Mouse (Mus musculus): ENCODE measurements around the gene Wdfy3. TPM values are rescaled to one million over a fixed set of nuclear protein-coding genes. Genes with fewer than 3 reads are reported as not detected.
A peak's percentile ranks its signal among the peaks of the same experiment; 100 is the strongest.
"Not testable (repeated sequence)": the region's sequence is repeated elsewhere in the genome, so short reads cannot be mapped to it uniquely, and the experiment has no call there.

The Wdfy3 gene
- 15.1 and 16.3 TPM in 2 replicates for polyA plus RNA-seq (2015; fragmentation: Nextera tagmentation; extraction: Ambion mirVana)

DNA sequence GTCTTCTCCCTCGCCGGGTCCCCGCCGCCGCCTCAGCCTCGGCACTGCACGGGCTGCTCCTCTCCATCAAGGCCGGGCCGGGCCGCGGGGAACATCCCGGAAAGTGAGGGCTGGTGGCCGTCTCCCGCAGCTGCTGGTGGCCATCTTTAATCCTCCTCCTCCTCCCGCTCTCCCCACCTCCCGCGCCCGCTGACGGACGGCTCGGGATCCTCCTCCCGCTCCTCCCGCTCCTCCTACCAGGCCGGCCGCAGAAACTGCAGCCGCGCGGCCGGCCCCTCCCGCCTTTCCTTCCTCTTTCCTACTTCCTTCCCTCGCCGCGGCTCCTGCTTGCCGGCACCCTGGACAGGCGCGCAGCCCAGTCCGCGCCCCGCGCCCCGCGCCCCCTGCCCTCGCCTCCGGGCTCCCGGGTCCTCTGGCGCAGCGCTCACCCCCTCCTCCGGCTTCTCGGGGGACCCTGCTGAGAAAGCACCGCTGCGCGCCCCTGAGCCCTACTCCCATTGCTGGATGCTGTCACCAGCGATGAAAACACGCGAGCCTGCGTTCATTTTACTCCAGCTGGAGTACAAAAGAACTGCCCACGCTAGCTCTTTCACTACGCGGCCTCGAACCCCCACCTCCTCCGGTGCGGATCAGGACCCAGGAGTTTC lies at the start of gene Wdfy3:
TSS of gene Wdfy3 (minus strand) at position 155 of the 647 bp plus-strand sequence.
- H3K9ac ChIP-seq (ENCODE audit: low read depth, low read length), result peak within 1 kb of the TSS; percentile 98
- no peaks in the 10 kb centered on the region for H3K27me3 ChIP-seq (ENCODE audit: insufficient read depth, low read length)
- H3K4me2 ChIP-seq (ENCODE audit: low read length), result peak within 1 kb of the TSS; percentile 86
- peaks cover 3% of the 10 kb centered on the region; the same call in 1 of the 2 replicates for H3K4me1 ChIP-seq (replicated peaks; ENCODE audit: insufficient read depth, low read length)
- DNase-seq (ENCODE audit: low spot score), result peak; percentile 97
- H3K36me3 ChIP-seq (ENCODE audit: insufficient read depth, low read length), result no peaks in the 10 kb centered on the region
- peak within 1 kb of the TSS; percentile 97 for H3K27ac ChIP-seq
- peak; percentile 22; the same call in 1 of the 2 replicates for TF ChIP-seq CTCF (IDR thresholded peaks at IDR 0.05; ENCODE audit: low read depth)
- no peaks in the 10 kb centered on the region for H3K9me3 ChIP-seq (replicated peaks; ENCODE audit: low read length)
- 2% methylated on average over 55 of the region's 62 CpGs for WGBS
- peak within 1 kb of the TSS; percentile 99 for H3K4me3 ChIP-seq (replicated peaks; ENCODE audit: low read depth, low read length)
- ATAC-seq (replicated peaks; ENCODE audit: low FRiP score, low read depth), result peak; percentile 93

DNA sequence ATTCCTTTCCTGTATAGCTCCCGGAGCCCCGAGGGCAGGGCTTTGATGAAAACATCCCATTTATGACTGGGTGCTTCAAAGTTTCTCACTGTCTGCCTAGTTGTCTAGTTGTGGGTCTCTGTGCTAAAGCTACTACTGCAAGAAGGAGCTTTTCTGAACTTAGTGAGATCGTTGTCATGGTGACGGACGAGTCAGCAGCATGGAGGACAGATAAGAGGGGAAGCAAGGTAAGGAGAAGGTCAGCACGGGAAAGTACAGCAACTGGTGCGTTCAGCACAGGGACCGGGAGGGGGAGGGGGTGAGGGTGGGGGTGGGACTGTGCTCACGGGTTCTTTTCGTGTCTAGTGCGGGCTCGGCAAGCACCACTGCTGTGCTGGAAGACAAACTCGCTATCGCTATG lies 43.3 kb upstream of the Wdfy3 start:
- ATAC-seq (replicated peaks; ENCODE audit: low FRiP score, low read depth), result no peak
- 49% methylated on average over 14 of the region's 14 CpGs for WGBS
- no peak for TF ChIP-seq CTCF (IDR thresholded peaks at IDR 0.05; ENCODE audit: low read depth)
- Histone ChIP-seq H3K4me3 (replicated peaks; ENCODE audit: low read depth, low read length) (no peak overlapping the region), H3K4me2 (ENCODE audit: low read length) (no peak overlapping the region), H3K4me1 (replicated peaks; ENCODE audit: insufficient read depth, low read length) (no peaks in the 10 kb centered on the region), H3K27ac (no peak overlapping the region), H3K9ac (ENCODE audit: low read depth, low read length) (no peak overlapping the region), H3K27me3 (ENCODE audit: insufficient read depth, low read length) (no peaks in the 10 kb centered on the region), H3K9me3 (replicated peaks; ENCODE audit: low read length) (no peaks in the 10 kb centered on the region), H3K36me3 (ENCODE audit: insufficient read depth, low read length) (no peaks in the 10 kb centered on the region)
- DNase-seq (ENCODE audit: low spot score), result no peak

DNA sequence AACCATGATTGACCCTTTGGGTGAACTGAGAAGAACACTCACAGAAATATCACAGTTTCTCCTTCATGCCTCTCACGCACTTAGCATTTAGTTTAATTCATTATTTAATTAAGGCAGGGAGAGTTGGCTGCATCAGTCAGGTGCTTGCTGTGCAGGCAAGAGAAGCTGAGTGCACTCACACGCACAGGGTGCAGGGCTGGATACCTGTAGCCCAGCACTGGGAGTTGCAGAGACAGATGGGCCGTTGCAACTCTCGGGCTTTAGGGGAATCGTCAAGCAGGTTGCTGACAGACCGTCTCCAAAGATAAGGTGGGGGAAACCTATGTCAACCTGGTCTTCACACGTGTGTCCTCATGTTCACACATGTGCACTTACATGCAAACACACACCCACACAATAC lies 42.3 kb upstream of the Wdfy3 start:
- H3K4me3 ChIP-seq (replicated peaks; ENCODE audit: low read depth, low read length), result no peak overlapping the region
- H3K4me1 ChIP-seq (replicated peaks; ENCODE audit: insufficient read depth, low read length), result no peaks in the 10 kb centered on the region
- H3K9me3 ChIP-seq (replicated peaks; ENCODE audit: low read length), result no peaks in the 10 kb centered on the region
- DNase-seq (ENCODE audit: low spot score) (no peak), ATAC-seq (replicated peaks; ENCODE audit: low FRiP score, low read depth) (no peak)
- no peak for TF ChIP-seq CTCF (IDR thresholded peaks at IDR 0.05; ENCODE audit: low read depth)
- no peaks in the 10 kb centered on the region for H3K36me3 ChIP-seq (ENCODE audit: insufficient read depth, low read length)
- no peaks in the 10 kb centered on the region for H3K27me3 ChIP-seq (ENCODE audit: insufficient read depth, low read length)
- H3K4me2 ChIP-seq (ENCODE audit: low read length), result no peak overlapping the region
- no peak overlapping the region for H3K9ac ChIP-seq (ENCODE audit: low read depth, low read length)
- no peak overlapping the region for H3K27ac ChIP-seq
- 89% methylated on average over 7 of the region's 7 CpGs for WGBS

DNA sequence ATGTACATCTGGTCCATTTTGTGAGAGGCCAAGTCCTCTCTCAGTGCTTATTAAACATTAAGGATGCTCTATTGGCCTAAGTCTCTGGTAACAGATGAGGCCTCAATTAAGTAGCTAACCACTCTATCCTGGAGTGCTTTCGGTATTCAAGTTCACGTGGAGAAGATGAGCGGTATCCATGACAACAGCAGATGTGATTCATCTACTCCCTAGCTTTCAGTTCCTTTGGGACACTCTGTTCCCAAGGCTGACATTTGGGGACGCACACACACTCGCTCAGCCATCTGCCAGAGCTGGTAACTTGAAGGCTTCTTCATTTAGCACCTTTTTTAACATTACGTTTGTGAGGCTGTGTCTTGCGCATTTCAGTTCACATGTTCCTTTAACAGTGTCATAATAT lies 40.3 kb upstream of the Wdfy3 start:
- H3K27me3 ChIP-seq (ENCODE audit: insufficient read depth, low read length), result no peaks in the 10 kb centered on the region
- no peak overlapping the region for H3K27ac ChIP-seq
- 81% methylated on average over 7 of the region's 7 CpGs for WGBS
- H3K4me3 ChIP-seq (replicated peaks; ENCODE audit: low read depth, low read length), result no peak overlapping the region
- H3K36me3 ChIP-seq (ENCODE audit: insufficient read depth, low read length), result no peaks in the 10 kb centered on the region
- DNase-seq (ENCODE audit: low spot score), result no peak
- H3K4me1 ChIP-seq (replicated peaks; ENCODE audit: insufficient read depth, low read length), result no peaks in the 10 kb centered on the region
- no peak for ATAC-seq (replicated peaks; ENCODE audit: low FRiP score, low read depth)
- H3K9ac ChIP-seq (ENCODE audit: low read depth, low read length), result no peak overlapping the region
- no peak overlapping the region for H3K4me2 ChIP-seq (ENCODE audit: low read length)
- no peaks in the 10 kb centered on the region for H3K9me3 ChIP-seq (replicated peaks; ENCODE audit: low read length)
- TF ChIP-seq CTCF (IDR thresholded peaks at IDR 0.05; ENCODE audit: low read depth), result no peak

DNA sequence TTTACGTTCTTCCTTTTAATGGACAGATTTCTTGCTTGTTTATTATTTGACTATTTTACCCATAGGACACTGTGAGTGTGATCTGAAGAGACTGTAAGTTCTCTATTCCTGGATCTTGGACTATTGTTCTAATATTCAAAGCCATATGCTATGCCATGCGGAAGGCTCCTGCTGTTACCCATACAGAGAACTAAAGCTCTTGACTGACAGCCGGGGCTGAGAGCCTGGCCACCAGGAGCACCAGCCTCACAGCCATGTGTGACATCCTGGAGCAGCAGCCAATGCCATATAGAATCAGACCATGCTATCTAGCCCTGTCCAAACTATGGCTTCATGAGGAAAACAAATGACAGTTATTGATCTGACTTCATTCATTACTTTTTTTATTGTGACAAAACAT lies 36.2 kb upstream of the Wdfy3 start:
- H3K4me3 ChIP-seq (replicated peaks; ENCODE audit: low read depth, low read length), result no peak overlapping the region
- WGBS, result 82% methylated on average over 3 of the region's 3 CpGs
- H3K27ac ChIP-seq, result no peak overlapping the region
- DNase-seq (ENCODE audit: low spot score), result no peak
- H3K9me3 ChIP-seq (replicated peaks; ENCODE audit: low read length), result no peaks in the 10 kb centered on the region
- no peak for TF ChIP-seq CTCF (IDR thresholded peaks at IDR 0.05; ENCODE audit: low read depth)
- no peaks in the 10 kb centered on the region for H3K4me1 ChIP-seq (replicated peaks; ENCODE audit: insufficient read depth, low read length)
- no peak overlapping the region for H3K4me2 ChIP-seq (ENCODE audit: low read length)
- no peak for ATAC-seq (replicated peaks; ENCODE audit: low FRiP score, low read depth)
- no peaks in the 10 kb centered on the region for H3K36me3 ChIP-seq (ENCODE audit: insufficient read depth, low read length)
- no peaks in the 10 kb centered on the region for H3K27me3 ChIP-seq (ENCODE audit: insufficient read depth, low read length)
- H3K9ac ChIP-seq (ENCODE audit: low read depth, low read length), result no peak overlapping the region

DNA sequence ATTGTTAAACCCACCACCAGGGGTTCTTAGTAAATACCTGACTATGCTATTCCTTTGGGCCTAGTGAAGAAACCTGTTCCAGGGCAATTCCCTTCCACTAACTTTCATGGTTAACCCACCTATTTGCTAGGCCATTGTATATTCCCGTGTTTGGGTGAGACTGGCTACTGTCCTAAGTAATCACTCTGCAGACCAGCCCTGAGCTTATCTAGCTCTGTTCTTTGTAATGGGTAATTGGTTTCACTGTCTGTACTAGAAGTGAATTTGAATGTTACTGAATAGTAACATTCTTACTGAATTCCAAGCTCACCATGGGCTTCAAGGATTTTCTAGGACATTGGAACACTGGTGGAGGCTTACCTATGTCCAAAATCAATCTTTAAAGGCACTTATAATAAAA lies 32.1 kb upstream of the Wdfy3 start:
- not testable (repeated sequence) for H3K27ac ChIP-seq; H3K36me3 ChIP-seq (ENCODE audit: insufficient read depth, low read length); H3K4me3 ChIP-seq (replicated peaks; ENCODE audit: low read depth, low read length); H3K9ac ChIP-seq (ENCODE audit: low read depth, low read length); H3K9me3 ChIP-seq (replicated peaks; ENCODE audit: low read length); DNase-seq (ENCODE audit: low spot score); H3K4me2 ChIP-seq (ENCODE audit: low read length); ATAC-seq (replicated peaks; ENCODE audit: low FRiP score, low read depth); H3K4me1 ChIP-seq (replicated peaks; ENCODE audit: insufficient read depth, low read length); H3K27me3 ChIP-seq (ENCODE audit: insufficient read depth, low read length)
- WGBS, result 88% methylated on average over 1 of the region's 1 CpGs

All from kidney, postnatal 0 days (tissue).